Mouse (Mus musculus) spleen, adult 2 months (tissue): ENCODE results near the gene Adamtsl3. TPM values are rescaled to one million over a fixed set of nuclear protein-coding genes. Genes with fewer than 3 reads are reported as not detected.

Experiments
- DNase-seq, 2 experiments: peaks; one replicate each; pipeline versions ENCODE4 v3.0.0 to v3.0.0-alpha.2; 2012 to 2021; ENCODE audit warnings: low spot score in 2 of 2, low read depth in 1 of 2
- H3K27ac ChIP-seq: fragments of 200-500 bp; 2 replicates; pipeline ENCODE4 v1.5.1; 2012; ENCODE audit warnings: low read length, inconsistent platforms; ENCODE audit not compliant: insufficient read depth
- H3K27me3 ChIP-seq: fragments of 200-500 bp; 2 replicates; pipeline ENCODE4 v1.6.1; 2012; ENCODE audit warnings: mild to moderate bottlenecking, moderate library complexity, low read length, inconsistent platforms; ENCODE audit not compliant: control insufficient read depth, insufficient read depth
- H3K36me3 ChIP-seq: fragments of 200-500 bp; 2 replicates; pipeline ENCODE4 v1.6.1; 2012; ENCODE audit warnings: mild to moderate bottlenecking, low read length, inconsistent platforms; ENCODE audit not compliant: control insufficient read depth, insufficient read depth
- H3K4me1 ChIP-seq: fragments of 200-500 bp; 2 replicates; pipeline ENCODE4 v1.6.1; 2011; ENCODE audit warnings: inconsistent platforms; ENCODE audit not compliant: control insufficient read depth, insufficient read depth, insufficient read length
- H3K4me3 ChIP-seq: fragments of 200-500 bp; 2 replicates; pipeline ENCODE4 v1.5.1; 2011; ENCODE audit warnings: mild to moderate bottlenecking, inconsistent platforms; ENCODE audit not compliant: insufficient read depth, insufficient read length; ENCODE audit errors: extremely low read depth
- CTCF ChIP-seq: fragments of 200-500 bp; IDR thresholded peaks from 2 replicates; pipeline ENCODE4 v1.5.1; 2011; ENCODE audit warnings: mild to moderate bottlenecking, inconsistent platforms; ENCODE audit not compliant: insufficient read depth, insufficient read length, insufficient replicate concordance; ENCODE audit errors: extremely low read depth
- POLR2A ChIP-seq: fragments of 200-500 bp; IDR thresholded peaks from 2 replicates; pipeline ENCODE4 v1.6.1; 2011; ENCODE audit warnings: low read depth, low read length, inconsistent platforms
- WGBS: fragments of 180-500 bp; shearing (Covaris S2); methylation state at CpG from one replicate; pipeline ENCODE4 v1.1.7; 2018; 5-methylcytosine and 5-hydroxymethylcytosine counted together
- polyA plus RNA-seq: library from polyadenylated mRNA; depleted of rRNA; stranded (reverse); fragments of >200 nt; gene quantifications from 2 replicates; pipeline ENCODE4 v1.2.3, GENCODE M21; 2012

Gene Adamtsl3
- polyA plus RNA-seq, 1 experiment, result 0.28 TPM

- no peak overlapping the region for H3K27ac ChIP-seq
- no peaks in the 10 kb centered on the region for H3K27me3 ChIP-seq
- H3K4me3 ChIP-seq, result no peak overlapping the region
- TF ChIP-seq POLR2A (no peak), CTCF (no peak)
- no peaks in the 10 kb centered on the region for H3K4me1 ChIP-seq
- no peak for DNase-seq
- no peaks in the 10 kb centered on the region for H3K36me3 ChIP-seq
- 81% methylated on average over 6 of the region's 6 CpGs for WGBS
Observed at GRCm38 (mm10) chr7:82394435-82395186, 59.1 kb downstream of the Adamtsl3 start.

DNA sequence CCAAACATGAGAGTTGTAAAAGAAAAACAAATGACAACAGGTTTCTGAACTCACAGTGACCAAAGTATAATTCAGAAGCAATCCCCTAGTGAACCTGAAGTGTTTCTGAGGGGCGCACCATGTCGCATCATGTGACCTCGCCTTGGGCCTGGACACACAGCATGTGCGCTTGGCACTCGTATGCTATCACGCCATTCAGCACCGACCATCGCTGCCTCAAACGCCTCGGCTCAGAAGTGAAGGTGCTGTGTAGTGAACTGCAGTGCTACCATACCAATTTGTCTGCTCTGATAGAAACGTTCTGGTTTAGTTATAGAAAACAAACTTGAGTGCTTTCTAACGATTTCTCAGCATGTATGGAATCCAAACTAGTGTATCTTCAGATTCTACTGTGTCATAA lies 59.7 kb downstream of the Adamtsl3 start:
- Histone ChIP-seq H3K27ac (no peak overlapping the region), H3K36me3 (no peaks in the 10 kb centered on the region), H3K4me3 (no peak overlapping the region), H3K27me3 (no peaks in the 10 kb centered on the region), H3K4me1 (no peaks in the 10 kb centered on the region)
- TF ChIP-seq CTCF (no peak), POLR2A (no peak)
- WGBS, result 94% methylated on average over 12 of the region's 12 CpGs
- no peak for DNase-seq

- H3K4me1 ChIP-seq, result no peaks in the 10 kb centered on the region
- 81% methylated on average over 6 of the region's 6 CpGs for WGBS
Observed at GRCm38 (mm10) chr7:82395751-82396512, 60.4 kb downstream of the Adamtsl3 start.

DNA sequence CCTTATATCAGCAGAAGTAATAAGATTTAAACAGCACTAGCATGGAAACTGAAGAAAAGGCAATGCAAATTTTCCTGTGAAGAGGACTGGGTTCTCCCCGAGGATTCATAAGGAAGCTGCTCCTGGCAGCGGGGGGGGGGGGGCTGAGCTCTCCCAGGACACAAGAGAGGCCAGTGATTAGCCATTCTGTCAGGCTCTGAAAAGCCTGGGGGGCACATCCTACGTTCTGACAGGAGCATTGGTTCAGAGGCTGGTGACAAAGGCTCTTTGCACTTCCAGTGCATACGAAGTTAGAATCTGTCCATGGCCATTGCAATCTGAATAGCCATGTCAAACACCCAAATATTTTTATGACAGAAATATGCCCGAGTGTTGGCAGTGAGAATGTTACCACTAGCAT lies 61.4 kb downstream of the Adamtsl3 start:
- no peak for TF ChIP-seq POLR2A
- 62% methylated on average over 5 of the region's 5 CpGs for WGBS
- Histone ChIP-seq H3K36me3 (no peaks in the 10 kb centered on the region), H3K4me1 (no peaks in the 10 kb centered on the region), H3K27me3 (no peaks in the 10 kb centered on the region), H3K27ac (no peak overlapping the region), H3K4me3 (no peak overlapping the region)
- DNase-seq, result no peak

More at GRCm38 (mm10) chr7:82395751-82396512, 60.4 kb downstream of the Adamtsl3 start:
- TF ChIP-seq POLR2A (no peak), CTCF (no peak)
- no peaks in the 10 kb centered on the region for H3K36me3 ChIP-seq
- no peaks in the 10 kb centered on the region for H3K27me3 ChIP-seq
- no peak overlapping the region for H3K4me3 ChIP-seq
- no peak overlapping the region for H3K27ac ChIP-seq
- DNase-seq, result no peak

GRCm38 (mm10) chr7:82397632-82398031 lies 62.1 kb downstream of the Adamtsl3 start:
- Histone ChIP-seq H3K27me3 (no peaks in the 10 kb centered on the region), H3K27ac (no peak overlapping the region), H3K36me3 (no peaks in the 10 kb centered on the region), H3K4me3 (no peak overlapping the region), H3K4me1 (no peaks in the 10 kb centered on the region)
- WGBS, result 78% methylated on average over 8 of the region's 8 CpGs
- no peak for DNase-seq
- TF ChIP-seq CTCF, result no peak
- no peak for TF ChIP-seq POLR2A

- Histone ChIP-seq H3K27me3 (no peaks in the 10 kb centered on the region), H3K36me3 (no peaks in the 10 kb centered on the region), H3K4me1 (no peaks in the 10 kb centered on the region), H3K4me3 (no peak overlapping the region), H3K27ac (no peak overlapping the region)
- no peak for DNase-seq
- 89% methylated on average over 9 of the region's 9 CpGs for WGBS
- no peak for TF ChIP-seq POLR2A
- no peak for TF ChIP-seq CTCF
Observed at GRCm38 (mm10) chr7:82405466-82406045, 70.1 kb downstream of the Adamtsl3 start.
